Mouse (Mus musculus) right cerebral cortex, postnatal 14 days (tissue): Measurements from ENCODE around the gene Scin.

Experiments
- DNase-seq: peaks from one replicate; pipeline ENCODE4 v3.0.0; 2022

Gene Scin

GRCm38 (mm10) chr12:40106874-40107273 lies 27.2 kb downstream of the Scin start:
- no peak for DNase-seq

GRCm38 (mm10) chr12:40104750-40105149 lies 29.3 kb downstream of the Scin start:
- no peak for DNase-seq

DNA sequence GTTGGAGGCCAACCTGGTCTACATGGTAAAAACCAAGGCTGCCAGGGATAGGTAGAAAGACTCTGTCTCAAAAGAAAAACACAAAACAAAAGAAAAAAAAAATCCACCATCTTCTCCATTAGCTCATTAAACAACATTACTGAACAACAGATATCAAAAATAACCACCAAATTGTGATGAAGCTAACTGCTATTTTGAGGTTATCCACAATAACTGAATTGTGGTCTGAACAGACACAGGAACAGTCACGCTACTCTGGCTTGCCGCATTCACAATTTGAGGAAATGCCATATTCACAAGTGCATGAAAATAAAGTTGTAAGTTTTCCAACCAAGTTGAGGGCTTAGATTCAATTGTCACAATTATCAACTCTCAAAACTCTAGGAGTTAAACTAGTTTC lies 31.7 kb downstream of the Scin start:
- DNase-seq: no peak

DNA sequence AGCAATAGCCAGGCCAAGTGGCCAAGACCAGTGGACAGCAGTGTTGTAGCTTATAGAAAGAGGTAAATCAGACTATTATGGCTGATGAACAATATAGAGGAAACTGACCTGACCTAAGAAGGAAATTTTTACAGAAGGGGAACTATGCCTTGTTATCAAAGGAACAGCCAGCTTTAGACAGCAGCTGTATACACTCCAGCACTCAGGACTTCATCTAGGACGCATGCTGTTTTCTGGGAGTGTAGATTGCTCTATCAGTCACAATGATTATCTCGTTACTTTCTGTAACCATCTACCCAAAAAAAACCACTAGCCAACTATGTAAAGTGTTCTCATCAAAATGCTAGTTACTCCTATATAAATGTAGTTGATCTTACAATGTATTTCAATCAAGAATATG lies 34.6 kb downstream of the Scin start:
- no peak for DNase-seq

GRCm38 (mm10) chr12:40097449-40097848 lies 36.6 kb downstream of the Scin start:
- no peak for DNase-seq

DNA sequence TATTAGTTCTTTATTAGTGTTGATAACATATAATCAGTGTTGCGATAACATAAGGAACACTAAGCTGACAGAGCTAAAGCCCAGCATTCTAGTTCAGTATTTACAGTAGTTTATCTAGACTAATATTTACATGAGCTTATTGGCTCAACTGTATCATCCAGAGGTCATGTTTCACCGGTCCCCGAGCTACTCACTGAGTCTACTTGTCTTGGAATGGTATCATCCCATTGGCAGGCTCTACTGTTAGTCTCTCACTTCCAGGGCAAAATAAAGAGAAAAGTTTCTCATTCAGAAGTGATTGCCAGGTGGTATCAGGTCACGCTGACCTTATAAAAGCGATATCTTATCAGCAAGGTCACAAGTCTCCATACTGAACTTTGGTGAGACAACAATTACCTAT lies 37.0 kb downstream of the Scin start:
- no peak for DNase-seq

DNA sequence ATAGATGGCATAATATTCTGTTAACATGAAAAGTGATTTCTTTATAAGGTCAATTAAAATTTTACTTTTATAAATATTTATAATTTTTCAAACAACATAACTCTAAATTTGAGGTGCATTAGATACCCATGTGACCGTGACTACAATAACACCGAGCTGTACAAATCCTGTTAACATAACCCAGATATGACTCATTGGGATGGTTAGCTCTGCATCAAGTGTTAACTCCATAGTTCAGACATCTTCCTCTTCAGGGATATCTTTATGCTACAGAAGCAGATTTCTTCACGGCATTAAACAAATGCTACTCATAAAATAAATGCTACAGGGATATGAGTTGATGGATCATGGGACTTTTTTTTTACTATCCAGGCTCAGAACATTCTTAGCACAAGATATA lies 37.6 kb downstream of the Scin start:
- no peak for DNase-seq

- no peak for DNase-seq
Measured at GRCm38 (mm10) chr12:40090017-40090416, 44.0 kb downstream of the Scin start.

DNA sequence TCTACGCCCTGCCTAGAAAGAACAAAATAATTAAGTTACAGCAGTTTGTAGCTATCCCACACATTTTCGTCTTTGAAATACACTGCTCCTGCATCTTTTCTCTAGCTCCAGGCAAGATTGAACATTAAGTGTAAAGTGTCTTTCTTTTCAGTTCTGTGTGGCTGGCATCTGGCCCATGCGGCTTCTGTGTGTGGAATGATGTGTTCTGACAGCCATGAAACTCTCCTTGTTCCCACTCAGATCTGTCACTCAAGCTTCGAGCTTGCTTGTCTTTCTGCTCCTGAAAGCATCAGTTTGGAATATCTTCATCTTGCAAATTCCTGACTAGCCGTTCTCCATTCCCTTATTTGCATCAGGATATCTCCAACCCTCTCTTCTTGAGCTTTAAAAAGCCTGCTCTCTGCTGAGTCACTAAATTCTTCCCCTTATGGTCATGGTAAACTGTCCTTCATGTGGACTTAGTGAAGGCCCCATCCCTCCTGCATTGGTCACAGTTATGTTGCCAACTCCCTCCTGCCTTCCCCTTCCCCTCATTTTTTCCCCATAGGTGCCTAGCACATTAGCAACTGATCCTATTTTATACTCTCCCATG lies 48.2 kb downstream of the Scin start:
- DNase-seq: peak; percentile 18

- DNase-seq: no peak
Measured at GRCm38 (mm10) chr12:40082453-40083238, 51.4 kb downstream of the Scin start.

DNA sequence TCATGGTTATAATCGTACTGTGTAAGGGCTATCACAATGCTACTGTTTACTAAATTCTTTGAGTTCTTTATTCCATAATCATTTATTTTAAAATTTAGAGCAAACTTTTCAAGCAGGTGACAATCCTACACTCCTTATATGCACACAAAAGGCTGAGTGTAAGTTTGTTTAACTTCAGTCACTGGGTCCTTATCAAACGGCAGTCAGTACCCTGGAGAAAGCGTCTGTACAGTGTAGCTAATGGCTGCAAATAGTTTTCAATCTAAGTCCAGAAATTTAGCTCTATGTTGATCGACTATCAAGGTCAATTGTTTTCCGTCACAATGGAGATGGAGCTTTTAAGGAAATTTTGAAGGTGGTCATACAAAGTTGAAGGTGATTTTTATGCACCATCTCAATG lies 52.0 kb downstream of the Scin start:
- DNase-seq: no peak

DNA sequence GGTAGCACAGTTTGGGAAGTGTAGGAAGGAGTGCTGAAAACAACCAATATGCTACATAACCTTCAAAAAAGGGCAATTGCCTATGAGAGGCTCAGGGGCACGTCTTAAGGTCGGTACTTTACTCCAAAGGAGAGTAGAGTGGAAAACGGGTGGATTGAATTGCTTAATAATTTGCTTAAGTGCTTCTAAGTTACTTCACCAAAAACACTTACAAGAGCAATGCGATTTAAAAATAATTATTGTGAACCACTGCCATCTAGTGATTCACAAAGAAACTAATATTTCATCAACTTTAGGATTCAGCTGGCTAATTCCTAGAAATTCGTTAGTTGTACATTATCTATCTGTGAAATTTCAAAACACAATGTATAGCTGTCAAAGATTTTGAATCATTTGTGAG lies 60.4 kb downstream of the Scin start:
- DNase-seq: no peak

GRCm38 (mm10) chr12:40047024-40047423 lies 87.0 kb downstream of the Scin start:
- no peak for DNase-seq

- no peak for DNase-seq
Measured at GRCm38 (mm10) chr12:40043816-40044585, 90.0 kb downstream of the Scin start.

DNA sequence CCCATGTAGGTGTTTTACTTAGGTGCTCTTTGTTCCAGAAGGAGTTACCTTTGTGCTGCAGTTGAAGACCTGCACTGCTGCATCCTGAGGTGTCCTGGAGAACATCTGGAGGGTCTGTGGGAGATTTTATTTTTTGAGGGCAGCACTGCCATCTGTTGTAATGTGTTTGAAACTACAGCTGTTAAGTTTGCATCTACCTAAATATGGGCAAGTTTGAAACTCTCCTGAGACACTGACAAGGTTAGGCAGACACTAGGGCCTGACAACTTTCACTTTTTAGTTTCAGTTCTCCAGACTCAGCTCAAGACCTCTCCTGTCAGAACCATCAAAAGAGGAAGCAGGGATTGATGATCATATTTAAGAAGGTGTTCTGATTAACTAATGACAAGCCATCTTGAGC lies 94.0 kb downstream of the Scin start:
- no peak for DNase-seq

- peak; percentile 89 for DNase-seq
Measured at GRCm38 (mm10) chr12:40037876-40038463, 96.1 kb downstream of the Scin start, which contains the start of gene Arl4a. Arl4a (minus strand) TSS chr12:40038025.

DNA sequence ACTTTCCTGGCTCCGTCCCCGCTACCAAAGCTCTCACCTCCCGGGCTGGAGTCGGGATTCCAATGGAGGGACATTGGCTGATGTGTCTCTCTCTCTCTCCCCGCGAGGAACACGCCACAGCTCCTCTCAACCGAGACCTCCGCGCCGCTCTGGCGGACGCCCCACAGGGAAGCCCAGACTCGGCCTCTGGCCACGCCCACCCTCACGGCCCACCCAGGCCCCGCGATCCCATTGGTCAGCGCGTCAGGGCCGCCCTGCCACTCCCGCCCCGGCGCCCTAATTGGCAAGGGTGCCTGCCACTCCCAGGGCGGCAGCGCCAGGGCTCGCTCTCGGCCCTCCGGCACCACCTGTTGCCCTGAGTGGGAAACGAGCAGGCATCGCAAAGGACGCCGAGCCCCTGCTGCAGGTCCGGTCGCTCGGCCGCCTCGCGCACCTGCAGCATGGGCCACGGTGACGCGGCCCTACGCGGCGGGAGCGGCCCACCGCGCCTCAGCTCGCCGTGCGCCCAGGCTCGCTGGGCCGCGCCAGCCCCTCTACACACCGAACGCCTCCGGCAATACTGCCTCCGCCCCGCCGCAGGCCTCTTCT lies 96.7 kb downstream of the Scin start:
- DNase-seq: peak; percentile 99

DNA sequence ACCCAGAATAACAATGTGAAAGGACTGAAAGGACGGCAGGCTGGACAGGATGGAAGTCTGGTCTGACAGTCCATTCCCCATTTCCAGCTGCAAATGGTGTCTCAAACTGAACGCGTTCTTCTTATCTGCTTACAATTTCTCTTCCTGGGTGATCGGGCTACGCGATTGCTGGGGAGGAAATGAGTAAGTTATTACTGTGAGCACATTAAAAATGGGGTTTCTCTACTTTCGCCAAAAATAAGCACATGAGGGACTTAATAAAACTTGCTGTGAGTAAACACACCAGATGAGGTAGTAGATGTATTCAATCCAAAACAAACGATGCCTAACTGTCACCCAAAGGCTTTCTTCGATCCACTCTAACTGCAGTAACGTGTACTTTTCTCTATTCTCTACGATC lies 97.4 kb downstream of the Scin start:
- no peak for DNase-seq

GRCm38 (mm10) chr12:40035506-40035905 lies 98.5 kb downstream of the Scin start:
- no peak for DNase-seq

GRCm38 (mm10) chr12:40029201-40029600 lies 104.8 kb downstream of the Scin start:
- DNase-seq: no peak

GRCm38 (mm10) chr12:40027846-40028245 lies 106.2 kb downstream of the Scin start:
- no peak for DNase-seq

GRCm38 (mm10) chr12:40027444-40027843 lies 106.6 kb downstream of the Scin start:
- no peak for DNase-seq

DNA sequence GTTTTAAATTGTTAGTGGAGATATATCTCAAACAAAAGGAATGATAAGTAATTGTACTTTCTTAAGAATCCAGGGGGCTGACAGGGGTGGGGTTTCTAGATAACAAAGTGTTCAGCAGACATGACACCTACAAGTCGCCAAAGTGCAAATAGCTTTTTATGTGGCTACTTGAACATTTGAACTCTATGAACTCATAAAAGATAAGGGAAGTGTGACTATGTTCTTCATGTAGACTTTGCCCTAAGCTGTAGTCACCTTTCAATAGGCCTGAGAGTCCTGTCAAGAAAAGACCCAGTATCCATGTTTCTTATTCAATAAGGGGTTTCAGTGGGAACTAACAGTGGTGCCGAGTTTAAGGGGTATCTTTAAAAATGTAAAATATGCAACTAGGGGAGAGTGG lies 110.1 kb downstream of the Scin start:
- DNase-seq: no peak
